Mouse (Mus musculus) large intestine, adult 2 months (tissue): ENCODE measurements around the gene Vmn1r169. TPM values are rescaled to one million over a fixed set of nuclear protein-coding genes. Genes with fewer than 3 reads are reported as not detected.
"Not testable (repeated sequence)": the region's sequence is repeated elsewhere in the genome, so short reads cannot be mapped to it uniquely, and the experiment has no call there.

Source experiments
- DNase-seq: peaks from one replicate; pipeline ENCODE4 v3.0.0-alpha.2; 2012; ENCODE audit warnings: low read depth, low spot score
- WGBS: fragments of 180-500 bp; shearing (Covaris S2); methylation state at CpG from one replicate; pipeline ENCODE4 v1.1.7; 2018; 5-methylcytosine and 5-hydroxymethylcytosine counted together
- polyA plus RNA-seq: library from polyadenylated mRNA; depleted of rRNA; stranded (reverse); fragments of >200 nt; gene quantifications from 2 replicates; pipeline ENCODE4 v1.2.3, GENCODE M21; 2012; rRNA removed

Gene Vmn1r169
- not detected in 2 replicates for polyA plus RNA-seq

GRCm38 (mm10) chr7:23575226-23575625 lies at the start of gene Vmn1r169:
Vmn1r169 (plus strand) TSS chr7:23575526.
- 55% methylated on average over 1 of the region's 2 CpGs for WGBS
- DNase-seq, result not testable (repeated sequence)

DNA sequence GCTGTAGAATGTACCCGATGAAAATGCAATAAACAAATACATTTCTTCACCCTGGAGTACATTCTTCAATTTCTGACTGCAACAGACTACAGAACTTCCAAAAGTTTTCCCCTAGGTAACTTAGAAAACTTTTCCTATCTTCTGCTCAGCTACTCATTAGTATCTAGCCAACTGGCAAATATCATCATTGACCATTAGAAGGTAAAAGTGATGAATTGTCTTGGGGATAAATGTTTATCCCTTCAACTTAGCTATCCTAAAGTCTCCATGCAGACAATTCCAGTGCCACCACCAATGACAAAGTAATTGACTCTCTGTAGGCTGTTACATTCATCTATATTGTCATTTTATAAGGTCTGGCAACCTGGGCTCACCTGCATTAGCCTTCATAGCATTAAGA lies 35.9 kb upstream of the Vmn1r169 start, which contains the start of gene Vmn1r168:
Gene Vmn1r168 (plus strand): TSS at position 301 of the 400 bp plus-strand sequence.
- no CpG with 5 or more reads among the region's 1 CpGs for WGBS

DNA sequence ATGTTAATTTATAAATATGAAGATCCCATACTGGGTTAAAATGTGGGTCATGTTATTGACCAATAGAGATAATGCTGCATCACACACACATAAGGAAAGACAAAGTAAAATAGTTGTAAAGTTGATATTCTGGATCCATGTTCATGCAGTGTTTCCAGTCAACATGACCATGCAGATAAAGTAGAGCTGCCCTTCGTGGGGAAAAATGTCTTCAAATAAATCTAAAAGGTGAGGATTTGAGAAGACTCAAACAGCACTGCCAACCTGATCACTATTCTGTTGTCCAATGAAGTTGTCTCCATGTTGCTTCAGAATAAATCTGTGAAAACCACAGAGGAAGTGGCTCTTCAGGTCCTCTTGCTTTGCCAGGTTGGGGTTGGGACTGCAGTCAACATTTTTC lies 30.5 kb downstream of the Vmn1r169 start, which contains the start of gene Vmn1r170:
Gene Vmn1r170 (plus strand): TSS at position 301 of the 400 bp plus-strand sequence.
- WGBS, result 29% methylated on average over 1 of the region's 1 CpGs

More for the DNA sequence above, 35.9 kb upstream of the Vmn1r169 start, which contains the start of gene Vmn1r168:
- not testable (repeated sequence) for DNase-seq

More for the DNA sequence above, 30.5 kb downstream of the Vmn1r169 start, which contains the start of gene Vmn1r170:
- DNase-seq, result not testable (repeated sequence)

Other genes with a start within 250 kb of the Vmn1r169 start
- not detected in 2 replicates for gene Nlrp5, start 189.6 kb upstream of the Vmn1r169 start, polyA plus RNA-seq
- not detected in 2 replicates for gene Vmn1r167, start 68.3 kb upstream of the Vmn1r169 start, polyA plus RNA-seq
- gene Vmn1r168, start 35.8 kb upstream of the Vmn1r169 start, polyA plus RNA-seq, result not detected in 2 replicates
- not detected in 2 replicates for gene Vmn1r170, start 30.6 kb downstream of the Vmn1r169 start, polyA plus RNA-seq
- gene Vmn1r171, start 55.2 kb downstream of the Vmn1r169 start, polyA plus RNA-seq, result not detected in 2 replicates
- not detected in 2 replicates for gene Vmn1r172, start 82.8 kb downstream of the Vmn1r169 start, polyA plus RNA-seq
- not detected in 2 replicates for gene Vmn1r173, start 125.2 kb downstream of the Vmn1r169 start, polyA plus RNA-seq
- gene Vmn1r174, start 176.7 kb downstream of the Vmn1r169 start, polyA plus RNA-seq, result not detected in 2 replicates
- gene Vmn1r175, start 235.1 kb downstream of the Vmn1r169 start, polyA plus RNA-seq, result not detected in 2 replicates